Mouse (Mus musculus) ES-E14 (cell line): ENCODE measurements around the gene Cfap58. TPM values are rescaled to one million over a fixed set of nuclear protein-coding genes. Genes with fewer than 3 reads are reported as not detected.

Experiments
- DNase-seq: peaks from one replicate; pipeline ENCODE4 v3.0.0-alpha.2; 2013; ENCODE audit warnings: low read depth, low spot score
- H3K27ac ChIP-seq: 2 replicates; pipeline ENCODE4 v1.5.1; 2012; ENCODE audit warnings: low read depth, mild to moderate bottlenecking, low read length, moderate library complexity, mixed read lengths; ENCODE audit not compliant: poor library complexity, insufficient read depth, severe bottlenecking
- H3K36me3 ChIP-seq: 2 replicates; pipeline ENCODE4 v1.6.1; 2012; ENCODE audit warnings: mild to moderate bottlenecking, low read length, moderate library complexity, mixed read lengths; ENCODE audit not compliant: control insufficient read depth, poor library complexity, insufficient read depth, severe bottlenecking
- H3K4me1 ChIP-seq, 2 experiments: fragments of 150-350 bp in 1 of 2; sonication (generic) in 1 of 2; 2 replicates each; pipeline ENCODE4 v1.6.1; 2012; ENCODE audit warnings: low read length in 2 of 2, mild to moderate bottlenecking in 1 of 2, mixed read lengths in 1 of 2; ENCODE audit not compliant: control insufficient read depth in 2 of 2, insufficient read depth in 2 of 2, poor library complexity in 1 of 2
- H3K4me3 ChIP-seq, 2 experiments: fragments of 150-350 bp in 1 of 2; sonication (generic) in 1 of 2; 2 replicates each; pipeline ENCODE4 v1.5.1; 2012; ENCODE audit warnings: low read length in 2 of 2, low read depth in 1 of 2, mild to moderate bottlenecking in 1 of 2, mixed read lengths in 1 of 2; ENCODE audit not compliant: insufficient read depth in 1 of 2, poor library complexity in 1 of 2, severe bottlenecking in 1 of 2
- H3K9ac ChIP-seq: 2 replicates; pipeline ENCODE4 v1.6.1; 2012; ENCODE audit warnings: low read depth, mild to moderate bottlenecking, low read length, mixed read lengths; ENCODE audit not compliant: poor library complexity, insufficient read depth, severe bottlenecking
- H3K9me3 ChIP-seq: fragments of 150-350 bp; sonication (generic); 2 replicates; pipeline ENCODE4 v1.6.1; 2012; ENCODE audit warnings: low read depth, mild to moderate bottlenecking, low read length; ENCODE audit not compliant: control insufficient read depth, insufficient read depth
- CHD2 ChIP-seq: IDR thresholded peaks from 2 replicates; pipeline ENCODE4 v1.6.1; 2014; ENCODE audit warnings: mild to moderate bottlenecking, low read depth, low read length, inconsistent platforms
- HCFC1 ChIP-seq: IDR thresholded peaks from 2 replicates; pipeline ENCODE4 v1.6.1; 2012; ENCODE audit warnings: low read length, inconsistent platforms, borderline replicate concordance; ENCODE audit not compliant: insufficient read depth
- MAFK ChIP-seq: IDR thresholded peaks from 2 replicates; pipeline ENCODE4 v1.6.1; 2014; ENCODE audit warnings: mild to moderate bottlenecking, low read depth, low read length, inconsistent platforms; ENCODE audit not compliant: insufficient read depth
- ZC3H11A ChIP-seq: IDR thresholded peaks from 2 replicates; pipeline ENCODE4 v1.6.1; 2012; ENCODE audit warnings: low read depth, mild to moderate bottlenecking, inconsistent platforms, low read length, borderline replicate concordance
- ZNF384 ChIP-seq: IDR thresholded peaks from 2 replicates; pipeline ENCODE4 v1.6.1; 2012; ENCODE audit warnings: low read depth, low read length, inconsistent platforms
- in situ Hi-C, 2 experiments: fragments of 600-800 bp; cut with MboI; formaldehyde crosslinking; loops; one replicate each; pipeline ENCODE4 v1.15.1; 2025; ENCODE audit warnings: low sequenced_read_pairs in 2 of 2, inconsistent platforms in 1 of 2; ENCODE audit not compliant: unreplicated experiment in 2 of 2
- total RNA-seq: library from RNA; depleted of rRNA; stranded (reverse); fragments of 300-350 nt; gene quantifications from 2 replicates; pipeline ENCODE4 v1.2.3, GENCODE M21; 2012

Cfap58 gene
- total RNA-seq, 1 experiment: not detected

DNA sequence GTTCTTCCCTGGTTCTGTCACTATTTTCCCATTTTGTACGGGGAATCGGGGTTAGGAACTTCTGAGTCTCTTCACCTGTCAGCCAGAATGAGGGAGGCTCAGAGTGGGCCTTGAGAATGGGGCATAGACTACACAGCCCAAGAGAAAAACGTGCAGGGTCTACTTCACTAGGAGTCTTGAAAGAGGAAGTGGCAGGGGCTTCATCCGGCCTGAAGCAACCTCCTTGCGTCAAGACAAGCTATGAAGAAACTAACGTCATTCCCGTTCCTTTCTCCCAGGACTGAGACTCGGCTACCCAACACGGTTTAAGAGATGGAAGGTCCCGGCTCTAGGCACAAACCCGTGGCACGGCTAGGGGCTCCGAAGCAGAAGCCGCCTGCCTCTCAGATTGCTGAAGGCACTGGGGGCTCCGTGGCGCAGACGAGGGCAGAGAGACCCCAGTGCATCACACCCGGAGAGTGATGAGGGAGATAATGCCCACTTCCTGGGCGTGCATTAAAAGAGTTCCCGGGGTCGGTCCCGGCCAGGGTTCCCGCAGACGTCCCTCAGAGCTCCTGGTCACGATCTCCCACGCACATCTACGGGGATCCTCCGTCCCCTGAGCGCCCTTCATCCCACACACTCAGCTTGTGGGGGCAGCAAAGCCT is 18.9 kb upstream of the Cfap58 start:
- H3K27ac ChIP-seq: no peak overlapping the region
- H3K9me3 ChIP-seq: no peaks in the 10 kb centered on the region
- no peaks in the 10 kb centered on the region; a peak in 1 of 4 replicates for H3K4me1 ChIP-seq
- in situ Hi-C loops: no loop called here
- H3K9ac ChIP-seq: peak overlapping the region; percentile 66
- DNase-seq: no peak
- TF ChIP-seq HCFC1 (no peak), ZNF384 (no peak), MAFK (no peak), CHD2 (no peak), ZC3H11A (no peak)
- peak overlapping the region; percentile 77 to 86 for H3K4me3 ChIP-seq
- H3K36me3 ChIP-seq: no peaks in the 10 kb centered on the region

DNA sequence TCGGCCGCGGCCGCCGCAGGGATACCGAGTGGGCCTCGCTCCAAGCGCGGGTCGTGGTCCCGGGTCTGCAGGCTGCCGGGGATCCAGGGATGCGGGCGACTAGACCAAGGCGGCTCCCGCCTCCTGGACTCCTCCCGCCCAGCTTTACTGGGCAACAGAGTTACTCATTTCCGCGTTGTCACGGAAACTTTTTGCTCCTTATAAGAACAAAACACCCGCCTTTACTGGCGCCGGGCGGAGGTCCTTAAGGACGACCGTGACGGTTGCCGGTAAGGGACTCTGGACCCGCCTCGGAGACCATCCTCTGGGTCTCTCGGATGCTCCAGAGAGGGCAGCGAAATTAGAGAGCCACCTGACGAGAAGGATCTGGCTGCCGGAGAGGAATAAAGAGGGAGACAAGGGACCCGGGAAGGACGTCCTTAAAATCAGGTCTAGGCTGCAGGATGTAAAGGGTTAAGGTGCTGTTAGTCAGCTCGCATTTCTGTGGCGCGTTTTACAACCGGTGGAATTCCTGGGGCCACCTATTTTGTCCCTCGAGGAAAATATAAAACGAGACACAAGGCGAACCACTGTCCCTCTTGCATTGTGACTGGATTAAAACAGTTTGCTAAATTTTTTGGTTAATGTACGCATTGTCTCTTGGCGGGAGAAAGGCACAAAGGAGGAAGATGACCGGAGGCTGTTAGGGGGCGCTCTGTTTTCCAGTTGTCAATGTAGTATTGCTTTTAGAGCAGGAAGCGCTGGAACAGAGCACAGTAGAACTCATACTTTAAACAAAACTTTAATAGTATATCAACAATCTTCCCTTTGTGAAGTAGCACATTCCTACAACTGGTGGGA is 18.1 kb upstream of the Cfap58 start, which contains the start of the genes Cfap43 and Itprip:
TSS of gene Cfap43 (minus strand) at position 162 of the 840 bp plus-strand sequence.
TSS of gene Itprip (minus strand) at position 174 of the 840 bp plus-strand sequence.
- TF ChIP-seq HCFC1 (no peak), ZNF384 (no peak), ZC3H11A (no peak), MAFK (no peak), CHD2 (no peak)
- in situ Hi-C loops: no loop called here
- Histone ChIP-seq H3K36me3 (no peaks in the 10 kb centered on the region), H3K4me1 (no peaks in the 10 kb centered on the region; a peak in 1 of 4 replicates), H3K27ac (no peak within 1 kb of the TSS), H3K4me3 (peak within 1 kb of the TSS; percentile 77 to 86), H3K9ac (peak within 1 kb of the TSS; percentile 66), H3K9me3 (no peaks in the 10 kb centered on the region)
- peak; percentile 46 for DNase-seq

DNA sequence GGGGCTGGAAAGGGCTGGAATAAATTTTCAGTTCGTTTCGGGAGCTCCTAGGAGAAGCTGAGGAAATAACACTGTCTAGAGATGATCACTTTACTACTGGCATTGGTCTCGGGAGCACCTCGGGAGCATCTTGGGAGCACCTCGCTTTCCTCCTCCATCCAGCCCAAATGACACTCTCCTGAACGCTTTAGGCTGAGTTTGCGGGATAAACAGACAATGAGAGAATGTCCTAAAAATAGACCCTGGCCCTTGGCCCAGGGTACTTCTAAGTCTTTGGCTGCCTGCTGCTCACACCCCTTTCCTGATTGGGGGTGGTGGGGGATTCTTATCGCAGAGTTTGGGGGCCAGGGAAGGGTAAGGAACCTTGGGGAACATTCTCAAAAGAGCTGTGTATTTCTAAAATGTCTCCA is 17.5 kb upstream of the Cfap58 start:
- Histone ChIP-seq H3K27ac (no peak overlapping the region), H3K36me3 (no peaks in the 10 kb centered on the region), H3K9ac (no peak overlapping the region), H3K4me3 (peak overlapping the region; percentile 77 to 86; a peak in 2 of 4 replicates), H3K4me1 (no peaks in the 10 kb centered on the region; a peak in 1 of 4 replicates), H3K9me3 (no peaks in the 10 kb centered on the region)
- TF ChIP-seq MAFK (no peak), CHD2 (no peak), ZC3H11A (no peak), HCFC1 (no peak), ZNF384 (no peak)
- DNase-seq: no peak
- in situ Hi-C loops: no loop called here

- no peak overlapping the region for H3K27ac ChIP-seq
- TF ChIP-seq ZC3H11A (no peak), CHD2 (no peak), MAFK (no peak), ZNF384 (no peak), HCFC1 (no peak)
- no peaks in the 10 kb centered on the region for H3K4me1 ChIP-seq
- in situ Hi-C loops: loop anchor here in 1 of 2 experiments (5.0 kb wide), 1 partner anchor 44 kb away; no protein-coding TSS in a partner anchor
- H3K9ac ChIP-seq: no peak overlapping the region
- H3K4me3 ChIP-seq: no peak overlapping the region
- no peaks in the 10 kb centered on the region for H3K9me3 ChIP-seq
- no peaks in the 10 kb centered on the region for H3K36me3 ChIP-seq
- DNase-seq: no peak
Measured at GRCm38 (mm10) chr19:47925819-47926218, 11.7 kb upstream of the Cfap58 start.
